Mouse (Mus musculus): ENCODE data around the gene Osbpl8. TPM values are rescaled to one million over a fixed set of nuclear protein-coding genes. Genes with fewer than 3 reads are reported as not detected.

The Osbpl8 gene
- polyA plus RNA-seq, 1 experiment from 2014 or later = 10.6 TPM

DNA sequence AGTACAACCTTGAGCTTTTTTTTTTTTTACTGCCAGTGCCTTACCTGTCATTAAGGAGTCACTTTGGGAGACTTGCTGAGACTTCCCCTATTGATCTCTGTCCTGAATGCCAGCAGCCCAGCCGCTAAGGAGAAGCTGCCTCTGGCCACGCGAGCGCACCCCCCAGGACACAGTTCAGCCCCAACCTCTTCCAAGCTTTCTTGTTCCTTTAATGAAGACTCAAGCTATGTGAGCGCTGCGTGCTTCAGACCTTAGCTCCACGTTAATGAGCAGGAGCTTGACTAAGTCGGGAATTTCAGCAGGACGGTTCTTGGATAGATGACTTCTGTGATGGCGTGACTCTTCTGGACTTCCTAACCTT lies 171.8 kb downstream of the Osbpl8 start:
- no peak for ATAC-seq (ENCODE audit: low FRiP score, low read depth)
- H3K4me1 ChIP-seq = peaks cover 11% of the 10 kb centered on the region
- WGBS = 7% methylated on average over 10 of the region's 10 CpGs
- H3K9me3 ChIP-seq = no peaks in the 10 kb centered on the region
- H3K4me3 ChIP-seq = peak overlapping the region; percentile 31
- peak overlapping the region; percentile 43 for H3K9ac ChIP-seq
- no peaks in the 10 kb centered on the region for H3K36me3 ChIP-seq
- no peaks in the 10 kb centered on the region for H3K27me3 ChIP-seq
- H3K4me2 ChIP-seq (replicated peaks) = peak overlapping the region; percentile 63
- H3K27ac ChIP-seq = no peak overlapping the region; the same call in 1 of the 2 replicates

DNA sequence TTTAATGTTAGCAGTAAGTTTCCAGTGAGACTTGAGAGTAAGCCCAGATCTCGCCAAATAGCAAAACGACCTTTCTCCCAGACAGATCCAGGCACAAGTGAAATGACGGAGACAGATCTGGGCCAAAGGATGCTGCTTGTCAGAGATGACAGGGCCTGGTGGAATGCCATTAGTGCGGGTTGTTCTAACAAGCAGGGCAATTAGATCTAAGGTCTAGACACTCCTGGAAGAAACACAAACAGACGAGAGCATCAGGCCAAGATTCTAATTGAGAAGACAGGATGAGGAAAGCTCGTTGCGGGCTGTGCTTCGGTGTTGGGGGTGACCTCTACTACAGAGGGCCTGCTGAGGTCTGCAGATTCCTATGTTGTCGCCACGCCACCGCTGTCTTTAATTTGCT lies 174.7 kb downstream of the Osbpl8 start:
- Histone ChIP-seq H3K27me3 (no peaks in the 10 kb centered on the region), H3K9ac (no peak overlapping the region), H3K4me2 (replicated peaks) (no peak overlapping the region), H3K4me1 (peaks cover 11% of the 10 kb centered on the region), H3K4me3 (no peak overlapping the region), H3K36me3 (no peaks in the 10 kb centered on the region), H3K9me3 (no peaks in the 10 kb centered on the region), H3K27ac (no peak overlapping the region)
- ATAC-seq (ENCODE audit: low FRiP score, low read depth) = no peak
- WGBS = 60% methylated on average over 11 of the region's 11 CpGs

DNA sequence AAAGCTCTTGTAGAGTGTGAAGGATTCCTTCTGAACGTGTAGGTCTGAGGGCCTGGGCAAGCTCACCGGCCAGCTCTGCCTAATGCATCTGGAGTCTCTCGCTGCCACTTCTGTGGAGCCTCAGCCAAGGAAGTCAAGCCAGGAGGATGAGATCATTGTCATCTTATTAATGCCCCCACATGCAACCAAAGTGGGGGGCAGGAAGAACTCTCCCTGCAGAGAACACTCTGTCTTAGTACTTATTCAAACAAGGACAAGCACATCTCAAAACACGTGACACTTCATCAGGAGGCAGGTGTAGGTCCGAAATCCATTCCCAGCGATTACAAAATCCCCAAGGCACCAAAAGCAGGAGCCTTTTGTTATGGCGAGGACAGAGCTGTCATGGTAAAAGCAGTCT lies 177.2 kb downstream of the Osbpl8 start:
- Histone ChIP-seq H3K36me3 (no peaks in the 10 kb centered on the region), H3K27ac (no peak overlapping the region), H3K4me3 (no peak overlapping the region), H3K4me2 (replicated peaks) (no peak overlapping the region), H3K9ac (no peak overlapping the region), H3K9me3 (no peaks in the 10 kb centered on the region), H3K4me1 (no peaks in the 10 kb centered on the region), H3K27me3 (no peaks in the 10 kb centered on the region)
- ATAC-seq (ENCODE audit: low FRiP score, low read depth) = no peak
- WGBS = 81% methylated on average over 7 of the region's 7 CpGs

DNA sequence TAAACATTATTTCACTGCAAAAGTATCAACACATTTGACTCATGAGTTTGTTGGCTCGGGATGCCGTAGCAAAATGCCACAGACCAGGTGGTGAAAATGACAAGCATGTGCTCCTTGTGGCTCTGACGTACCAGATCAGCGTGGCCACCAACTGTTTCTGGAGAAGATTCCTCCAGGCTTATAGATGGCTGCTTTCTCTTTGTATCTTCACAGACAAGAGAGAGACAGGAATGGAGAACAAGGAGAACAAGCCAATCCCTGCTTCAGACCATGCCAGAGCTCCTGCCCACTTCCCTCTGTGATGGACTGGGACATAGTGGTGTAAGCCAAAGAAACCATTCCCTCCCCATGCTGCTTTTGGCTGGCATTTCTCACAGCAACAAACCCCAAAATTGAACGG lies 179.0 kb downstream of the Osbpl8 start:
- Histone ChIP-seq H3K36me3 (no peaks in the 10 kb centered on the region), H3K27me3 (no peaks in the 10 kb centered on the region), H3K9me3 (no peaks in the 10 kb centered on the region), H3K4me1 (no peaks in the 10 kb centered on the region), H3K4me3 (no peak overlapping the region), H3K9ac (no peak overlapping the region), H3K4me2 (replicated peaks) (no peak overlapping the region), H3K27ac (no peak overlapping the region)
- no peak for ATAC-seq (ENCODE audit: low FRiP score, low read depth)
- 83% methylated on average over 5 of the region's 5 CpGs for WGBS

Other genes starting within 250 kb of the Osbpl8 start
- 207 and 225 TPM in 2 replicates for gene Csrp2, start 245.0 kb upstream of the Osbpl8 start, polyA plus RNA-seq (2015; fragmentation: Nextera tagmentation; extraction: Ambion mirVana)
- 32.9 and 33.5 TPM in 2 replicates for gene Zdhhc17, start 154.6 kb upstream of the Osbpl8 start, polyA plus RNA-seq (2015; fragmentation: Nextera tagmentation; extraction: Ambion mirVana)
- gene Bbs10, start 133.9 kb downstream of the Osbpl8 start, polyA plus RNA-seq (2015; fragmentation: Nextera tagmentation; extraction: Ambion mirVana) = 5.3 and 6.0 TPM in 2 replicates

All from limb, embryonic 13.5 days (tissue).